Mouse (Mus musculus) retina, embryonic 14.5 days (tissue): ENCODE measurements at regions not wholly inside any gene's neighbourhood (a gene's known extent, or its start where the extent isn't known, plus 50 kb on each side); places are given as distances from the start of the nearest gene placed in this dataset.

Experiments
- DNase-seq: peaks from one replicate; pipeline ENCODE4 v3.0.0-alpha.2; 2015; ENCODE audit warnings: low spot score

- DNase-seq = no peak
Observed at GRCm38 (mm10) chr3:137728689-137729088, 57.4 kb downstream of the Gm21962 start.

DNA sequence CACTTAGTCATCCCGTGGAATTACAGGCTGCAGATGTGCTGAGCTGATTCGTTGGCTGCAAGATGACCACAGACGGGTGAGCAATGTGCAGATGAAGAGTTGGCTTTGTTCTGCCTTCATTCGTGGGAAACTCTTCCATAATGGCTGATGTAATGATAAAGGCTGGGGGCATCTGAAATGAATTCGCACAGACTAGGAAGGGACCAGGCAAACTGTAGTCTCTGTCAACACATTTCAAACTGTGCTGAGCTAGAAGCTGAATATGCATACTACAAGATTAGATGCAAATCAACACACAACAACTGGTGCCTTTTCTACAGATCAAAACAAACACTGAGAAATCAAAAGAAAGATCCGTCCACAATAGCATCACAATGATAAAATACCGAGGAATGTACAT is 58.1 kb downstream of the Gm21962 start:
- no peak for DNase-seq

GRCm38 (mm10) chr3:137737222-137737800 is 66.0 kb downstream of the Gm21962 start:
- peak; percentile 59 for DNase-seq

- DNase-seq = no peak
Observed at GRCm38 (mm10) chr3:137741528-137741927, 70.2 kb downstream of the Gm21962 start.

- DNase-seq = no peak
Observed at GRCm38 (mm10) chr3:137742119-137742518, 70.8 kb downstream of the Gm21962 start.

DNA sequence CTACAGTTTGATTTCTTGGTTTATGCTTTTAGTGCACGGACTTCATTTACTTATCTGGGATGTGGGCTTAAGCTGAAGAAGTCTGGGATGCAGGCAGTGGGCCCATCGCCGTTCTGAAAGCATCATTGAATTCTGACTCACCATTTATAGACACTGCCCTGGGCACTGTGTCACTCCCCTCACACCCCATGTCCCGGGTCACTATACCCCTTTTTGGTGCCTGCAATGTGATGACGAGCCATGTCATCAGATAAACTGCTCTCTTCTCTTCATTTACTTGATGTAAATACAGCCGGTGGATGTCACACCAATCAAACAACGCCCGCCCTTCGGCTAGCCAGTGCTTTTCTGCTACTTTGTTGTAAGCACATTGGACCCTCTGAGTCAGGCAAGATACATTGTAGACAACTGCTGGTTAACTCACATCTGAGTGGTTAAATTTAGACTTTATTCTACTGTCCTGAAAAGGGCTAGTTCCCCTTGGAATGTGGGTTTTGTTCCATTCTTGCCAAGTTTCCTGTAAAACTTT is 80.5 kb downstream of the Gm21962 start:
- no peak for DNase-seq

DNA sequence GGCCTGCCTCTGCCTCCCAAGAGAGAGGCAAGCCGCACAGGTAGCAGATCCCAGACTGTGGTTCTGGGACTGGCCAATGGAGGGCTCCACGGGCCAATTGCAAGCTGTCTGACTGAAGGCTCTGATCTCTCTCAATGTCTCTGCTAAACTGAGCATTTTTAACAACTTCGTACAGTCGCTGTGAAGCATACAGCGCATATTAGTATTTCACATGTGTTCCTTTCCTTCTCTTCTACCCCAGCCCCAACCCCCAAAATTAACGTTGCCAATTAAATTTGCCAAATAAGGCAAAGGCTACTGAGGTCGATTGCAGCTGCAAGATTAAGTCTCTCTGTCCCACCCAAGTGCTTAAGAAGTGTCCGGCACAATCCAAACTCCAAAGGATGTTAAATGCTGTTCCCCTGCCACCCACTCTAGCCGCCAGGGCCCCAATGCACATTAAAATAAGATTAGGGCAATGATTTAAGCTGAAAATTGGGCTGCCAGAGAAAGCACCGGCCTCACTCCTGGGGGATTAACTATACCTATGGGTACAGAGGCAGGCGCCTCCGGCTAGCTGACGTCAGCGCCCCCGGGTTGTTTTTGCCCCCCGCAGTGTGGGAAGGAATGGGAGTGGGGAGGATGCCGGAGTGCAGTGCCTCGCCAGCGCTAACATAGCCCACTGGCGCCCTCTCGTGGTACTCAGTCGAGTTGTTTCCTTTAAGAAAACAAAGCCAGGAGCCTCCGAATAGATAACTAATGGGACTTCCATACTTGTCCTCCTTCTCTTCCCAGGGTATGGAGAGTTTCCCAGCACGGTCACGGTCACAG is 81.3 kb downstream of the Gm21962 start:
- DNase-seq = peak; percentile 95

GRCm38 (mm10) chr3:137753257-137753654 is 81.9 kb downstream of the Gm21962 start:
- no peak for DNase-seq

- no peak for DNase-seq
Observed at GRCm38 (mm10) chr3:137755391-137755790, 84.1 kb downstream of the Gm21962 start.

DNA sequence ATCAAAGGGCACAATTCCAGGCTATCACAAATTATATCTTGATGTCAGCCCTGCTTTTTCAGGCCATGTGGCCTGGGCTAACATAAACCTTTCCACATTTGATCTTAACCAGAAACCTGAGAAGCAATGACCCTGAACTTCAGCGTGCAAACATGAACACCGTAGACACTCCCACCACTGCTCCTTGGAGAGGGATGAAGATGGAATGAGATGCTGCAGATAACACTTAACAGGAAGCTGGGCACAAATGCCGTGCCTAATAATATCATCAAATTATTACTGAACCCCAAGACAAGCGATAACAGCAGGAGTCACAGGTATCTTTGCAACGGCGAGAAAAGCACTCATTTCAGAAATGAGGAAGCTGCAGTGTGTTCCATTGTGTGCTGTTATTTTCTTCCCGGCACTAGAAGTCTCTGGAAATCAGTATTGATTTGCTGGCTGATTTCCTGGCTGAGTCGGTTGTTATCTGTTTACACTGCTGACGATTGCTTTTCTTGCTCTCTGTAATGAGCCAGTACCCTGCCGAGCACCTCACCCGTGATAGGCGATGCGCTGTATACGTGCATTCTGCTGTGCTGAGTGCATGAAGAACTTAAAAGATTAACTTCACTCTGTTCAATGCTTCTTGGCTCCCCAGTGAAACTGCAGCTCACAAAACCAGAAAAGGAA is 91.0 kb downstream of the Gm21962 start:
- no peak for DNase-seq

DNA sequence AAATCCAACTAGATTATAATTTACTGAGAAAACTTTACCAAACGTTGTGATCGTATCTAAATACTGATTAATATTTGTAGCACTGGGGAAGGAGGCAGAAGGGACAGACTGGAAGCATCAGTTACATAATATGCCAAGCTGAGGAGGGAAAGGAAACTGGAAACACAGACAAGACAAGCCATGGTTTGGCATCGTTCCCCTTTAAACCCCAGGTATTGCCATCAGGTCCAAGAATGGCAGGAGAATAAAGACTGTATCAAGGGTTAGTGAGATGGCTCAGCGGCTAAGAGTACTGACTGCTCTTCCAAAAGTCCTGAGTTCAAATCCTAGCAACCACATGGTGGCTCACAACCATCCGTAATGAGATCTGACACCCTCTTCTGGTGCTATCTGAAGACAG is 92.1 kb downstream of the Gm21962 start:
- no peak for DNase-seq

DNA sequence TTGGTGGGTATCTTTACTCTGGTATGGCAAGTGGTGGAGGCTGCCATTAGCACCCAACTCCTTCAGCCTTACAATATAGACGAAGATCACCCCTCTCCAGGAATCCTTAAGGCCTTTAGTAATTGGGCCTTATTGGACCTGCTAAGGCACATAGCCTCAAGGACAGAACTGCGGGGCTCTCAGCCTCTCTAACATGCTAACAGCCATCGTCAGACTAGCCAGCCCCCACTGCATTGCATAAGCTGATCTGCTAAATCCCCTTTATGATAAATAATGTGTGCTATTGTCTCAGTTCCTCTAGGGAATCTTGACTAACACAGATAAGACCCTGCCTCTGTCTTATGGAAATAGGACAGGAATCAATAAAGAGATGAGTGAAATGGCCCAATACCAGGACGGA is 95.7 kb upstream of the H2afz start:
- no peak for DNase-seq

GRCm38 (mm10) chr3:137775076-137775849 is 89.0 kb upstream of the H2afz start:
- DNase-seq = no peak

- peak; percentile 63 for DNase-seq
Observed at GRCm38 (mm10) chr3:137778113-137778512, 86.2 kb upstream of the H2afz start.

DNA sequence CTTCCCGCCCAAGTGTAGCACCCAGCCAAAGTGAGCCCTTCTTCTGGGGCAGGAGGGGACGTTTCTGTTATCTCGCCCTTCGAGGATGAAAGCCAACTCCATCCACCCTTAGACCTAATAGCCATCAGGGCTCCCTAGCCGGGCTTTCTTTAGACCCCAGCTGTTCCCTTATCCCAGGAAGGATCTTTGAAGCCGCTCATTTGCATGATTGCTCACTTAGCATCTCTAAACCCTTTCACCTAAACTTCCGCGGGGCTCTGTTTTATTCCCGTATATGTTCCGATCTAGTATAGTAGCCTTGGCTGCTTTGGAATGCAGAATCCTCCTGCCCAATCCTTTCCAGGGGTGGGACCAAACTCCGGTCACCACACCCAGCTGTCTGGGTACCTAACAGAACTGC is 84.3 kb upstream of the H2afz start:
- peak; percentile 29 for DNase-seq

DNA sequence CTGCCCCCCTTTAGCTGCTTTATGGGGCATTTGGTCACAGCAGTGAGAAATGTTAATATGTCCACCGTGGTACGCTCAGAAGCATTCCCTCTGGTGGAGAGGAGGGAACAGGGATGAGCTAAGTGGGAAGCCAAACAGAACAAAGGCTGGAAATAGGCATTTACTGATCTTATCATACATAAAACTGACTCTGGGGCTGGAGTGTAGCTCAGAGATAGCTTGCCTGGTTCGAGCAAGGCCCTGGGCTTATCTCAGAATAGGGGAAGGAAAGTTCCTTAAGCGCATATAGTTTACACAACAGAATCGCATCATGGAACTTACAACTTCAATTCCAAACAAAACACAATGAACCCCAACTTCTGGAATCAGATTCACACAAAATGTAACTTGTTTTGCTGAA is 81.5 kb upstream of the H2afz start:
- no peak for DNase-seq

DNA sequence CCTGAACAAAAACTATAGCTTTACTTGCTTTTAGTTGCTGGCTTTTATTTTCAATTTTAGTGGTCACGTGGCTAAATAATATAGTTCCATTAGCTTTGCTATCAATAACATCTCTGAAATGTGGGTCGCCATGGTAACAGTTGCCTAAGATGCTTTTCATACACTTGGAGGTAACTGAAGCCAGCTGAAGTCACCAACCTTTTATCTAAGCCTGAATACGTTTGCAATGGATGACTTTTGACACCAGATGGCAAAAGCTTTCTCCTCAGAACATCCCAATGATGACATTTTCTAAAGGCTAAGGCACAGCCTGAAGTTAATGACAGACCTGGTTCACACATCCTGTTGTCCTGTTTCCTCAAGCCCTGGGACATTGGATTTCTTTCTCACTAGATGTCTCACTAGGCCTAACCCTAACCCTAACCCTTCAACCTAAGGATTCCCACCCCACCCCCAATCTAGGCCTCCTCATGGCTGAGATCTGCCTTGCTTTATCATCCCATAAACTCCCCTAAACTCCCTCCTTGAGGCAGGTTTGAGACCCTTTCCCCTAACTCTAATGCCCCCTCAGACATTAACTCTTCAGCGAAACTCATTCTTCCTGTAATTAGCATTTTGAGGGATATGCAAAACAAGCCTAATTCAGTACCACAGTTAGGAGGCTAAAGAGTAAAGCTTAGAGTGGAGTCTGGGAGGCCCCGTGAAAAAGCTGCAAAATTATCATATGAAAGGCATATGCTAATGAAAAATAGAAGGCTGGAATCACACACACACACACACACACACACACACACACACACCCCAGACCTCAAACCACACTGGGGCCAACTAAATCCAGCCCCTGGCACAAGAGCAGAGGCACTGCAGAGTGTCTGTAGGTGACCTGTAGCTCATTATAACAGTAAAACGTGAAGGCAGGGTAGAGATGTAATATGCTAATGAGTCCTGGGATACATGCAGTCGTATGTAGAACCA is 80.1 kb upstream of the H2afz start:
- no peak for DNase-seq

DNA sequence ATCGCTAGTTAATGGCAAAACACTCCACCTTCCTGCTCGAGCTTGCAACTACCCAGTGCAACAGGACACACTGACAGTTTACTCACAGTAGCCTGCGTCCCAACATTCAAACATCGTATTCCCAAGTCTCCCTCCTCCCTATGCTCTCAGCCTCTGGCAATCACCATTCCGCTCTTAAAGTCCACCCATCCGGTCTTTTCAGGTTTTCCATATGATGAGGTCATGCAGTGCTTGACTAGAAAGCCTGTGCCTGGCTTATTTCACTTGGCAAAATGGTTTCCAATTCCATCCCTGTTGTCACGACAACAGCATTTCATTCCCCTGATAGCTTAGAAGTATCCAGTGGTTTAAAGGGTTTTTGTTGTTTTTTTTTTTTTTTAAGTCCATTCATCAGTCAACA is 79.1 kb upstream of the H2afz start:
- no peak for DNase-seq

DNA sequence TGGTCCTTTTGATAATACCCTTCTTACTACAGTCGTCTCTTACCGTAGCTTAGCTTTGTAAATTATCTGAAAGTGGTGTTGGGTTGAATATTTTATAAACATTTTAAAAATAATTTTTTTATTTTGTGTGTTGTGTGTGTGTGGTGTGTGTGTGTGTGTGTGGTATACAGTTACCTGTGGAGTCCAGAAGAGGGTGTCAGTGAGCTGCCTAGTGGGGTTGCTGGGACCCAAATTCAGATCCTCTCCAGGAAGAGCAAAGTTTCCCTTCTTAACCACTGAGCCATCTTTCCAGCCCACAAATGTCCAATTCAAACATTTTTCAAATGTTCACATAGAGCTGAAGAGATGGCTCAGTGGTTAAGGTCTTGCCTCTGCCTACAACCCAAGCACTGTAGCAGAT is 78.4 kb upstream of the H2afz start:
- DNase-seq = no peak

GRCm38 (mm10) chr3:137789671-137790070 is 74.6 kb upstream of the H2afz start:
- no peak for DNase-seq

GRCm38 (mm10) chr3:137790340-137790739 is 73.9 kb upstream of the H2afz start:
- no peak for DNase-seq
